Comparison of ENCODE assay signal across 8 mouse cellular contexts in the genomic region with DNA sequence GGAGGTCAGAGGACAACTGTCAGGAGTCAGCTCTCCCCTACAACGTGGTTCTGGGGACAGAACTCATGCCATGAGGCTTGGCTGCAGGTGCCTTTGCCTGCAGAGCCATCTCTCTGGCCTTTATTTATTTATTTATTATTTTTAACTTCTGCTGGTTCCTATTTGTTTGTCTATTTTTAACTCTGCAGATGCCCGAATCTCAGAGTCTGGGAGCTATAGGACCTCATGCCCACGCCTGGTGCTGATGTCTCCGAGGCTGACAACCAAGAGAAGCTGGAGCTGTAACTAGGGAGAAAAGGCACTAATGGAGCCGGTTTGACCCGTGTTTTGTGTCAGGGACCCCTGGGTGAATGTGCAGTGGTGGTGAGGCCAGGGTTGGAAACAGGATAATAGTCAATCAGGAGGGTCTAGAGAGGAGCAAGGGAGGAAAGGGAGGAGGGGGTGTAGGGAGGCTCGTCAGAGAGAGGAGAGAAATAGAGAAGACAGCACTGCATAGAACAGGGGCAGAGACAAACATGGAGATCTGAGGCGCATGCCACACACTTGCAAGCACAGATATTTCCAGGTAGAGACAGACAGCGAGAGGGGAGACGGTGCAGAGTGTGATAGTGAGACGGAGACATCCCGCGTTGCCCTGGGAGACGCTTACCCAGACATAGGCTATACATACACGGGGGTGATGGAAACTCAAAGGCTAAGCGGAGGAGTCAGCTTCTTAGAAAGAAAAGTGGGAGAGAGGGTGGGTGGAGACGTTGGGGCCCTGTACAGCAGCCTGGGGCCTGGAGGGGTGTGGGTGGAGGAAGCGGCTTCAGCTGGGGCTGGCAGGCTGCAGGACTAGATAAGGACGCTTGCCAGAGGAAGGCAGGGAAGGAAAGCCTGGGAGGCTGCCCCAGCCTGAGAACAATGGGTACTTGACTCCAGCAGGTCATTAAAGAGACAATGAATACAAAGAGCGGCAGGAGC. TPM values are rescaled to one million over a fixed set of nuclear protein-coding genes. Genes with fewer than 3 reads are reported as not detected.
A peak's percentile ranks its signal among the peaks of the same experiment; 100 is the strongest.
DNase-seq lines count a peak whose midpoint lies in the region; ATAC-seq lines count a peak whose summit lies in the region.

No protein-coding gene starts in this region.

- WGBS in forebrain, embryonic 13.5 days, result 9% methylated on average over 20 of the region's 20 CpGs

- peak overlapping the region; percentile 45 for H3K4me2 ChIP-seq in forebrain, embryonic 13.5 days

- peaks cover 38% of the 10 kb centered on the region for H3K27me3 ChIP-seq in forebrain, embryonic 13.5 days

- no peaks in the 10 kb centered on the region for H3K9me3 ChIP-seq in forebrain, embryonic 13.5 days (replicated peaks)

- DNase-seq in left cerebral cortex, adult 11 months (ENCODE audit: low spot score), result peak; percentile 66
- no peak for DNase-seq in left cerebral cortex, postnatal 4 days
- DNase-seq in layer of hippocampus, postnatal 36 days, result peak; percentile 37 to 53
- peak; percentile 81 to 85 for DNase-seq in spleen, postnatal 4 days (ENCODE audit: low spot score in 2 of 2)
- DNase-seq in cerebellum, postnatal 4 days (ENCODE audit: low spot score in 2 of 2), result no peak

- H3K36me3 ChIP-seq in forebrain, embryonic 13.5 days (ENCODE audit: poor library complexity, severe bottlenecking), result no peaks in the 10 kb centered on the region

- peak overlapping the region; percentile 37 for H3K9ac ChIP-seq in forebrain, embryonic 13.5 days

- peak overlapping the region; percentile 20; the same call in 1 of the 2 replicates for H3K27ac ChIP-seq in forebrain, embryonic 13.5 days

- peak; percentile 61 for ATAC-seq in forebrain, embryonic 13.5 days
- ATAC-seq in hematopoietic stem cell, adult 5-6 weeks (replicated peaks in 1 of 2; ENCODE audit: insufficient read depth in 1 of 2, low FRiP score in 2 of 2, low TSS enrichment in 1 of 2, low read depth in 1 of 2, poor library complexity in 2 of 2, severe bottlenecking in 2 of 2), result peak; percentile 38 to 58; a peak in 3 of 4 replicates
- peak; percentile 95 for ATAC-seq in megakaryocyte-erythroid progenitor cell, adult 5-6 weeks (replicated peaks; ENCODE audit: low FRiP score, low TSS enrichment, poor library complexity, severe bottlenecking)

- peaks cover 27% of the 10 kb centered on the region for H3K4me1 ChIP-seq in forebrain, embryonic 13.5 days

- 0 out of 2 replicates have a peak overlapping the region, but pooled peaks have one; percentile 7 for H3K4me3 ChIP-seq in forebrain, embryonic 13.5 days

- intact Hi-C loops in left cerebral cortex, postnatal 4 days (cut with DNase I), result no loop called here

RNA-seq across cellular contexts. Expression of a gene that starts 32.0 kb away (rescaled TPM):
- 1 to 10 TPM; 5.5 to 7.1 TPM for total RNA-seq in left cerebral cortex, postnatal 4 days (2021)
- polyA plus RNA-seq in forebrain, embryonic 13.5 days (2015; fragmentation: Nextera tagmentation; extraction: Ambion mirVana), result 2.2 and 2.4 TPM in 2 replicates
- total RNA-seq in hematopoietic stem cell, adult 5-6 weeks (2017), result 28.5 and 46.1 TPM in 2 replicates
- 10 to 100 TPM; 16.1 to 16.9 TPM for total RNA-seq in layer of hippocampus, postnatal 36 days (2021)
- total RNA-seq in megakaryocyte-erythroid progenitor cell, adult 5-6 weeks (2014; fragmentation: Nextera tagmentation), result 1.2 and 8.5 TPM in 2 replicates
- 0.47 and 9.1 TPM in 2 replicates for total RNA-seq in megakaryocyte-erythroid progenitor cell, adult 5-6 weeks (2017)

Comparison
In these comparisons a context has a peak if more than half of its experiments do, and no peak if none do; other contexts are left out.
1. DNase-seq: peak in left cerebral cortex, adult 11 months (single experiment), layer of hippocampus, postnatal 36 days (2 of 2) and spleen, postnatal 4 days (2 of 2); none in left cerebral cortex, postnatal 4 days (single experiment) and cerebellum, postnatal 4 days (0 of 2).
2. Peak in every context shown above with its lines, with median percentiles within 50 percentile points of each other: ATAC-seq.